Mouse (Mus musculus) neural tube, embryonic 11.5 days (tissue): ENCODE data around the gene Tmem184b. TPM values are rescaled to one million over a fixed set of nuclear protein-coding genes. Genes with fewer than 3 reads are reported as not detected.

Experiments used
- ATAC-seq: fragments of 200-750 bp; cut with Nextera tagmentation; 2 replicates; pipeline ENCODE4 v1.8.0; 2017; ENCODE audit warnings: moderate number of reproducible peaks, mild to moderate bottlenecking, moderate TSS enrichment, moderate library complexity; ENCODE audit not compliant: insufficient read depth, low FRiP score, low TSS enrichment
- DNase-seq: peaks from one replicate; pipeline ENCODE4 v3.0.0-alpha.2; 2015; ENCODE audit warnings: low spot score
- H3K27ac ChIP-seq: fragments of 300-500 bp; sonication (generic); 2 replicates; pipeline ENCODE4 v1.5.1; 2014; ENCODE audit warnings: low read depth, mild to moderate bottlenecking, low read length
- H3K27me3 ChIP-seq: fragments of 300-500 bp; sonication (generic); 2 replicates; pipeline ENCODE4 v1.6.1; 2014; ENCODE audit warnings: mild to moderate bottlenecking, low read length, mixed read lengths; ENCODE audit not compliant: control insufficient read depth, insufficient read depth
- H3K36me3 ChIP-seq: fragments of 300-500 bp; sonication (generic); 2 replicates; pipeline ENCODE4 v1.6.1; 2014; ENCODE audit warnings: mild to moderate bottlenecking, low read length, moderate library complexity, mixed read lengths; ENCODE audit not compliant: control insufficient read depth, insufficient read depth
- H3K4me1 ChIP-seq: fragments of 300-500 bp; sonication (generic); 2 replicates; pipeline ENCODE4 v1.6.1; 2014; ENCODE audit warnings: low read length, mixed read lengths; ENCODE audit not compliant: control insufficient read depth, insufficient read depth
- H3K4me2 ChIP-seq: fragments of 300-500 bp; sonication (generic); 2 replicates; pipeline ENCODE4 v1.6.1; 2014; ENCODE audit warnings: low read depth, mild to moderate bottlenecking, moderate library complexity
- H3K4me3 ChIP-seq: fragments of 300-500 bp; sonication (generic); 2 replicates; pipeline ENCODE4 v1.5.1; 2014; ENCODE audit warnings: low read depth, low read length
- H3K9ac ChIP-seq: fragments of 300-500 bp; sonication (generic); 2 replicates; pipeline ENCODE4 v1.6.1; 2014; ENCODE audit warnings: mild to moderate bottlenecking, low read length
- H3K9me3 ChIP-seq: fragments of 300-500 bp; sonication (generic); 2 replicates; pipeline ENCODE4 v1.6.1; 2016; ENCODE audit warnings: low read length; ENCODE audit not compliant: control insufficient read depth
- WGBS: fragments of 180-500 bp; shearing (Covaris S2); extraction: QIAGEN DNeasy Blood & Tissue Kit; methylation state at CpG from one replicate; pipeline ENCODE4 v1.1.7; 2014; 5-methylcytosine and 5-hydroxymethylcytosine counted together
- polyA plus RNA-seq: library from polyadenylated mRNA; unstranded; fragments of >200 nt; fragmentation: Nextera tagmentation; extraction: Ambion mirVana; gene quantifications from 2 replicates; pipeline ENCODE4 v1.2.1, GENCODE M21; 2014

Tmem184b gene
- polyA plus RNA-seq, 1 experiment from 2014 or later: 52.9 TPM

DNA sequence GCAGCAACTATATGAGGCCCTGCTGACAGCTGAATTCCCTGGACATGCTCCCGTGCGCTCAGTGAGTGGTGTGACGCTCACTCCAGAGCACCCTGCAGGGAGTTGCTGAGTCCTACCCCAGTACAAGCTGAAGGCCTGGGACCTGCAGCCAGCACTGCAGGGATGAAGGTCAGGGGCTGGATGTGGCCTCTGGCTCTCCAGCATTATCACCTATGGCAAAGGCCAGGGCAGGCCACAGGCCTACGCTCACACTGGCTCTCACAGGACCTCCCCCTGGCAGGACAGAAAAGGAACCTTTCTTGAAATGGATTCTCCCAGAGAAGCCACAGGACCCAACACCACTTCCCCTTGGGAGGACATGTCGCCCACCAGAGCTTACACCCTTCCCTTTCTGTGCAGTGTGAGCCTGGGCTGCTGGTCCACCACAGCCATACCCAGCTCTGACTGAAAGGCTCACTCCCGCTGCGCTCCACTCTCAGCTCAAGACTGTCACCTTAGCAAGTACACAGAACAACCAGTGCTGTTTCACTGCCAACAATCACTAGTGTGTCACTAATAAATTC is 33.0 kb downstream of the Tmem184b start:
- Histone ChIP-seq H3K9me3 (no peaks in the 10 kb centered on the region), H3K9ac (no peak overlapping the region), H3K36me3 (peaks cover 7% of the 10 kb centered on the region), H3K4me1 (no peaks in the 10 kb centered on the region), H3K27me3 (no peaks in the 10 kb centered on the region), H3K4me2 (no peak overlapping the region), H3K4me3 (no peak overlapping the region), H3K27ac (no peak overlapping the region)
- no peak for ATAC-seq
- no peak for DNase-seq
- 87% methylated on average over 7 of the region's 7 CpGs for WGBS

DNA sequence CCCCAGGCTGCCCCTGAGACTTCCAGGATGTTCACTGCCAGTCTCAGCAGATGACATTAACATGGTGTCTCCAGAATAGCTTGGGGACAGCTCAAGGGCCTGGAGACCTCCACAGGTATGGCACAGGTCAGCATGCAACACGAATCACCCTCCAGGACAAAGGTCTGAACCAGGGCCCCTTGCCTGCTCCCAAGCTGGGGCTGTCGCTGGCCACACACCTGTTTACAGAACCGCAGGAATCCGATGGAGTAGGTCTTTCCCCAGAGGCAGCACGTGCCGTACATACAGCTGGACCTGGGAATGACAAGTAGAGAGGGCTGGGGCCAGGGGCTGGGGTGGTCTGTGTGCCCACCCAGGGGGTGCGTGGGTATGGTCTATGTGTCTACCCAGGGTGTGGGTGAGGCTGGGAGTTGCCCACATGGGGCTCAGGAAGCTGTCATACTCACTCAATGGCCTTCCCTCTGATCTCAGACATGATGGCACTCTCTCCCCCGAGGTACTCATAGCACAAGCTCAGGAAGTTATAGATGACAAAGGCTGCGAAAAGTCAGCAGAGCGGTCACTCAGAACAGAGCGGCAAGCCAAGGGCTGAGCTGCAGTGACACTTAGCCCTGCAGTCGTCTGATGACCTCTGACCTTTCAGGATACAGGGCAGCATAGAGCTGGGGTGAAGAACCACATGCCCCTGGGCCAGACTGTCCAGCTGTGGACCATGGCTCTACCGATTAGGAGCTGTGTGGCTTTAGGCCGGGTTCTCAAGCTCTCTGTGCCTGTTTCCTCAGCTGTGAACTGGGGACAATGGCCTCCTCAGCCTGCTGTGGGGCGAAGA is 33.7 kb downstream of the Tmem184b start:
- no peak for DNase-seq
- Histone ChIP-seq H3K27me3 (no peaks in the 10 kb centered on the region), H3K4me3 (no peak overlapping the region), H3K9ac (no peak overlapping the region), H3K9me3 (no peaks in the 10 kb centered on the region), H3K27ac (no peak overlapping the region), H3K4me2 (no peak overlapping the region), H3K36me3 (peaks cover 7% of the 10 kb centered on the region), H3K4me1 (no peaks in the 10 kb centered on the region)
- 77% methylated on average over 15 of the region's 15 CpGs for WGBS
- no peak for ATAC-seq

DNA sequence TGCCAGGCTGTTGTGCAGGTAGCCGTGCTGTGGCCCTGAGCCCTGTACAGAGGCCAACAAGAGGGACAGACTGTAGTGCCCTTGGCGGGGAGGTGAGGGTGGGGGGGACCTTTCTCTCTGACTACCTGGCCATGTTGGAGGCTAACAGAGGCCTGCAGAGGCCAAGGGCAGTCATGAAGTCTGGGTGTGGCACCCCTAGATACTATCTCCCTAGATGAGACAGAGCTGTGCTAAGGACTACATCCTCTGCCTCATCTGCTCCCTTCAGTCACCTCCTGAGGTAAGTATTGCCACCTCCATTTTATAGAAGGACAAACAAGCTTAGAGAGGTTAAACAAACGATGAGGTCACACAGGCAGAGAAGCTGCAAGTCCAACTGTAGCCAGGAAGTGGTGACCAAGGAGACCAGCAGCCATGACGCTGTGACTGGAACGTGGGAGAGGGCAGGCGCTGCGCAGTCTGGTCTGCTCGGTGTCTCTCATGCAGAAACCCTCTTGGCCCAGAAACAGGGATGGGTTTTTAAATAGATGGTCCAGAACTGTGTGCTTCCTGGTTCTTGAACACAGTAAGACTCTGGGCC is 34.4 kb downstream of the Tmem184b start:
- Histone ChIP-seq H3K9me3 (no peaks in the 10 kb centered on the region), H3K9ac (no peak overlapping the region), H3K27ac (no peak overlapping the region), H3K4me3 (no peak overlapping the region), H3K27me3 (no peaks in the 10 kb centered on the region), H3K4me2 (no peak overlapping the region), H3K4me1 (no peaks in the 10 kb centered on the region), H3K36me3 (peaks cover 10% of the 10 kb centered on the region)
- no peak for DNase-seq
- no peak for ATAC-seq
- 86% methylated on average over 8 of the region's 8 CpGs for WGBS

DNA sequence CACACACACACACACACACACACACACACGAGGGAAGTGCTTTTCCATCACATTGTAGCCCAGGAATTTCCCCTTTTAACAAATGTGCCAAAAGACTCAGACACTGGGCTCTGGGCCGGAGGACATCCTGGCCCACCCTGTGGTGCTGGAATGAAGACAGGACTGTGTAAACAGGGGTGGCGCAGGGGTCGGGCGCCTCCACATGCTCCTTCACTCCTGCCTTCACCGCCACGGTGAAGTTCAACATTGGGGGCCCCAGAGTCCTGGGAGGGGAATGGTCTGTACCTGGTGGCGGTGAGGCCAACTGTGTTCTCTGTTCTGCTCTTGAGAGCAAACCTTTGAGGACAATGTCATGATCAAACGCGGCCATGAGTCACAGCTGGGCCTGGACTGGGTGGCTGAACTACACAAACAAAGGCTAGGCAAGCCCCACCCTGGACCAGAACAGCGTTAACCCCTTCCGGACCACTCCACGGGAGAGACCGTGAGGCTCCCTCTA is 35.0 kb downstream of the Tmem184b start:
- H3K36me3 ChIP-seq: peaks cover 11% of the 10 kb centered on the region
- no peak overlapping the region for H3K4me3 ChIP-seq
- DNase-seq (no peak), ATAC-seq (no peak)
- no peaks in the 10 kb centered on the region for H3K9me3 ChIP-seq
- H3K27me3 ChIP-seq: no peaks in the 10 kb centered on the region
- H3K4me2 ChIP-seq: no peak overlapping the region
- no peaks in the 10 kb centered on the region for H3K4me1 ChIP-seq
- 67% methylated on average over 14 of the region's 14 CpGs for WGBS
- H3K27ac ChIP-seq: no peak overlapping the region
- H3K9ac ChIP-seq: no peak overlapping the region

DNA sequence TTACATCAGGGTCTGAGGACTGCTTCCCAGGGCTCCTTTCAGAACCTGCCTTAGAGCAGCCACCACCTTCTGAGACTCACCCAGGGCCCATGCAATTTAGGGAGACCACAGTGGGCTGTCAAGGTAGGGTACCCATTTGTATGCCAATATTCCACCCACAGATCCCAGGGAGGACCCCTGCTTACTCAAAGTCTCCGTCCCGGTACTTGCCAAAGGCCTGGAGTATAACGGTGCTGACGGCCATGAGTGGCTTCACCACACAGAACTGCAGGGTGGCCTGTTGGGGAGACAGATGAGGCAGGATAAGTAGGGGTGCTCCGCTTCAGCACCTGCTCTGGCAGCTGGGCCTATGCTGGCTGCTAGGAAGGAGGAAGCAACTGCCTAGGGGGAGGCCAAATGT is 37.0 kb downstream of the Tmem184b start:
- Histone ChIP-seq H3K4me1 (no peaks in the 10 kb centered on the region), H3K4me2 (no peak overlapping the region), H3K27me3 (no peaks in the 10 kb centered on the region), H3K36me3 (peaks cover 15% of the 10 kb centered on the region), H3K4me3 (no peak overlapping the region), H3K9me3 (no peaks in the 10 kb centered on the region), H3K9ac (no peak overlapping the region), H3K27ac (no peak overlapping the region)
- ATAC-seq: no peak
- 94% methylated on average over 5 of the region's 5 CpGs for WGBS
- no peak for DNase-seq

DNA sequence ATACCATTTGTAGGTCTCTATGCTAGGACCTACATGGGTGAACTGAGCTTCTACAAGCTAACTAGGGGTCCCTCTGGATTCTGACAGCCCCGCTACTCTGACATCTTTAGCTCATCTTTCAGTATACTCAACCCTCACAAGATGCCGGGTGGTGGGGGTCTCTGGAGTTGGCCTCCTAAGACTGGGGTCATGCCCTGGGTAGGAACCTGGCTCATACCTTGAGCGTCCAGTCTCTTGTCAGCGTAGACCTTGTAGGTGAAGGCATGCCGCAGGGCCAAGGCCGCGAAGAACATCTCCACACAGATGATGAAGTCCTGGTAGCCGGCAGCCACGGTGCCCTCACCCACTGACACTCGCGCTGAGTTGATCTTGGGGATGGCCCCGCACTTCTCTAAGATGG is 38.3 kb downstream of the Tmem184b start:
- H3K36me3 ChIP-seq: peaks cover 15% of the 10 kb centered on the region

DNA sequence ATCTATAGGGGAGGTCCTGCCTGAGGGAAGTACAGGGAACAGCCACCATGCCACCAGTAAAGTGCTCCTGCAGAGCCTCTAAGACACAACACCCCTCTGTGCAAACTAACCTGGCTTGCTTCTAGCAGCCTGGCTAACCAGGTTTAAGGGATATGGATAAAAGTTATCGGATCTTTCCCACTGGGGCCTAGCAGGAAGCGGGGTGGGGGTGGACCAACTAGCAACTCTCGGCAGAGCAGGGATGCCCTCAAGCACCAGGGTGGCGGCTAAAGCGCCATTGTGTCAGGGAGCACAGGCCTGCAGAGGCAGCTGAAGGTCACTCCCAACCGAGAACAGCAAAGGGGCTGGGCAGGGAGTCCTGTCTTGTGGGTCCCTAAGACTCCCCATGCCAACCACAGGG is 39.2 kb downstream of the Tmem184b start:
- no peaks in the 10 kb centered on the region for H3K4me1 ChIP-seq
- H3K27ac ChIP-seq: no peak overlapping the region

More for the DNA sequence above, 38.3 kb downstream of the Tmem184b start:
- H3K4me1 ChIP-seq: no peaks in the 10 kb centered on the region
- no peaks in the 10 kb centered on the region for H3K9me3 ChIP-seq
- no peak overlapping the region for H3K9ac ChIP-seq
- 96% methylated on average over 12 of the region's 12 CpGs for WGBS
- no peaks in the 10 kb centered on the region for H3K27me3 ChIP-seq
- H3K27ac ChIP-seq: no peak overlapping the region
- H3K4me3 ChIP-seq: no peak overlapping the region
- DNase-seq: no peak
- no peak for ATAC-seq
- H3K4me2 ChIP-seq: no peak overlapping the region

DNA sequence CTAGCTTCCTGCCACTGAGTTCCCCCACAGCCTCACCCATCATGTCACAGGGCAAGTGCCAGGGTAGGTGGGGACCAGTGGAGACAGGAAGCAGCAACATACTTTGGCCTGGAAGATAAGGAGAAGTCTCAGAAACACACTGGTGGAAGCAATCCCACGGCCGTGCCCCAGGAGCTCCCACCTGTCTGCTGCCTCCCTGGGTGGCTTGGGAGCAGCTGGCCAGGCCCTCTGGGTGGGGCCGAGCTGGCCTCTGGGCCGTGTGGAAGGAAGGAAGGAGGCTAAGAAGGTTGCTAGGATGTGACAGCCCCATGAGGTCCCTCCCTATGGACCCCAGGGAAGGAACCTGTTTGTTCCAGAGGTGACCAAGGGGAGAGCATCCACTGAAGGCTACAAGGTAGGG is 42.3 kb downstream of the Tmem184b start:
- DNase-seq: no peak
- H3K4me3 ChIP-seq: no peak overlapping the region
- 68% methylated on average over 4 of the region's 4 CpGs for WGBS
- no peak overlapping the region for H3K27ac ChIP-seq
- H3K4me1 ChIP-seq: peaks cover 14% of the 10 kb centered on the region
- H3K9ac ChIP-seq: no peak overlapping the region
- no peak overlapping the region for H3K4me2 ChIP-seq
- H3K36me3 ChIP-seq: peaks cover 12% of the 10 kb centered on the region
- no peaks in the 10 kb centered on the region for H3K9me3 ChIP-seq
- ATAC-seq: no peak
- peaks cover 10% of the 10 kb centered on the region for H3K27me3 ChIP-seq

More for the DNA sequence above, 39.2 kb downstream of the Tmem184b start:
- peaks cover 13% of the 10 kb centered on the region for H3K36me3 ChIP-seq
- H3K27me3 ChIP-seq: no peaks in the 10 kb centered on the region
- H3K9ac ChIP-seq: no peak overlapping the region
- DNase-seq (no peak), ATAC-seq (no peak)
- no peak overlapping the region for H3K4me2 ChIP-seq
- 81% methylated on average over 6 of the region's 6 CpGs for WGBS
- H3K9me3 ChIP-seq: no peaks in the 10 kb centered on the region
- H3K4me3 ChIP-seq: no peak overlapping the region
